Mouse (Mus musculus) T-cell, adult 2 months (primary cell): ENCODE results near the gene Gm10160.
"Not testable (repeated sequence)": the region's sequence is repeated elsewhere in the genome, so short reads cannot be mapped to it uniquely, and the experiment has no call there.

ENCODE experiments used
- DNase-seq: peaks from one replicate; pipeline ENCODE4 v3.0.0; 2022; ENCODE audit warnings: low spot score

Gm10160 gene

GRCm38 (mm10) chr7:81858236-81858635, 2.6 kb upstream of the Gm10160 start:
- no peak for DNase-seq

GRCm38 (mm10) chr7:81856221-81856620, 627 bp upstream of the Gm10160 start:
- no peak for DNase-seq

GRCm38 (mm10) chr7:81854568-81855307, 856 bp downstream of the Gm10160 start:
- peak; percentile 67 for DNase-seq

- DNase-seq = no peak
Observed at GRCm38 (mm10) chr7:81851706-81852105, 3.9 kb downstream of the Gm10160 start.

- DNase-seq = no peak
Observed at GRCm38 (mm10) chr7:81850171-81850570, 5.4 kb downstream of the Gm10160 start.

- DNase-seq = no peak
Observed at GRCm38 (mm10) chr7:81849633-81850032, 6.0 kb downstream of the Gm10160 start.

GRCm38 (mm10) chr7:81849214-81849613, 6.4 kb downstream of the Gm10160 start:
- no peak for DNase-seq

GRCm38 (mm10) chr7:81847777-81848176, 7.8 kb downstream of the Gm10160 start:
- DNase-seq = no peak

GRCm38 (mm10) chr7:81847010-81847409, 8.6 kb downstream of the Gm10160 start:
- no peak for DNase-seq

- DNase-seq = no peak
Observed at GRCm38 (mm10) chr7:81846008-81846407, 9.6 kb downstream of the Gm10160 start.

GRCm38 (mm10) chr7:81845313-81845712, 10.3 kb downstream of the Gm10160 start:
- no peak for DNase-seq

- DNase-seq = no peak
Observed at GRCm38 (mm10) chr7:81844801-81845200, 10.8 kb downstream of the Gm10160 start.

GRCm38 (mm10) chr7:81843903-81844302, 11.7 kb downstream of the Gm10160 start:
- DNase-seq = no peak

- no peak for DNase-seq
Observed at GRCm38 (mm10) chr7:81842998-81843397, 12.6 kb downstream of the Gm10160 start.

GRCm38 (mm10) chr7:81842141-81842540, 13.5 kb downstream of the Gm10160 start:
- no peak for DNase-seq

- no peak for DNase-seq
Observed at GRCm38 (mm10) chr7:81841439-81841838, 14.2 kb downstream of the Gm10160 start.

- DNase-seq = no peak
Observed at GRCm38 (mm10) chr7:81840661-81841181, 14.9 kb downstream of the Gm10160 start.

- no peak for DNase-seq
Observed at GRCm38 (mm10) chr7:81839746-81840145, 15.8 kb downstream of the Gm10160 start.

GRCm38 (mm10) chr7:81837771-81838170, 17.8 kb downstream of the Gm10160 start:
- DNase-seq = not testable (repeated sequence)

- DNase-seq = no peak
Observed at GRCm38 (mm10) chr7:81835430-81835829, 20.2 kb downstream of the Gm10160 start.

- peak; percentile 35 for DNase-seq
Observed at GRCm38 (mm10) chr7:81834847-81835246, 20.7 kb downstream of the Gm10160 start.

- DNase-seq = peak; percentile 86
Observed at GRCm38 (mm10) chr7:81829379-81829894, 26.2 kb downstream of the Gm10160 start, which contains the start of gene Btbd1. Gene Btbd1, minus strand, starts transcription at chr7:81829431.

GRCm38 (mm10) chr7:81828681-81829378, 26.8 kb downstream of the Gm10160 start:
- DNase-seq = peak; percentile 45
